Mouse (Mus musculus) hindbrain, postnatal 0 days (tissue): Measurements from ENCODE around the gene Itpr2. TPM values are rescaled to one million over a fixed set of nuclear protein-coding genes. Genes with fewer than 3 reads are reported as not detected.

Experiments
- ATAC-seq: fragments of 200-750 bp; cut with Nextera tagmentation; 2 replicates; pipeline ENCODE4 v1.8.0; 2017; ENCODE audit warnings: mild to moderate bottlenecking, moderate TSS enrichment, moderate library complexity
- DNase-seq: peaks from one replicate; pipeline ENCODE4 v3.0.0-alpha.2; 2015; ENCODE audit warnings: low spot score
- H3K27ac ChIP-seq: fragments of 300-500 bp; sonication (generic); 2 replicates; pipeline ENCODE4 v1.5.1; 2014; ENCODE audit warnings: mild to moderate bottlenecking
- H3K27me3 ChIP-seq: fragments of 300-500 bp; sonication (generic); 2 replicates; pipeline ENCODE4 v1.6.1; 2014; ENCODE audit warnings: low read length, mixed read lengths; ENCODE audit not compliant: insufficient read depth
- H3K36me3 ChIP-seq: fragments of 300-500 bp; sonication (generic); 2 replicates; pipeline ENCODE4 v1.6.1; 2014; ENCODE audit warnings: low read length, mixed read lengths; ENCODE audit not compliant: insufficient read depth
- H3K4me1 ChIP-seq: fragments of 300-500 bp; sonication (generic); 2 replicates; pipeline ENCODE4 v1.6.1; 2014; ENCODE audit warnings: antibody characterized with exemption, low read length, mixed read lengths; ENCODE audit not compliant: insufficient read depth
- H3K4me2 ChIP-seq: fragments of 300-500 bp; sonication (generic); 2 replicates; pipeline ENCODE4 v1.6.1; 2014; ENCODE audit warnings: low read depth, mild to moderate bottlenecking, low read length, moderate library complexity, mixed read lengths
- H3K4me3 ChIP-seq: fragments of 300-500 bp; sonication (generic); 2 replicates; pipeline ENCODE4 v1.5.1; 2014; ENCODE audit warnings: low read length
- H3K9ac ChIP-seq: fragments of 300-500 bp; sonication (generic); replicated peaks from 2 replicates; pipeline ENCODE4 v1.6.1; 2014; ENCODE audit warnings: mild to moderate bottlenecking, low read length, moderate library complexity, mixed read lengths
- H3K9me3 ChIP-seq: fragments of 300-500 bp; sonication (generic); 2 replicates; pipeline ENCODE4 v1.6.1; 2016; ENCODE audit warnings: low read length, mixed read lengths
- CTCF ChIP-seq: IDR thresholded peaks from 2 replicates; pipeline ENCODE4 v1.5.1; 2016; ENCODE audit warnings: antibody characterized with exemption, control low read depth, low read depth
- WGBS: fragments of 180-500 bp; shearing (Covaris S2); extraction: QIAGEN DNeasy Blood & Tissue Kit; methylation state at CpG from one replicate; pipeline ENCODE4 v1.1.7; 2014; 5-methylcytosine and 5-hydroxymethylcytosine counted together
- polyA plus RNA-seq: library from polyadenylated mRNA; unstranded; fragments of >200 nt; fragmentation: Nextera tagmentation; extraction: Ambion mirVana; gene quantifications from 2 replicates; pipeline ENCODE4 v1.2.1, GENCODE M21; 2015
- total RNA-seq: library from RNA; depleted of rRNA; stranded (reverse); fragments of >200 nt; gene quantifications from 2 replicates; pipeline ENCODE4 v1.2.3, GENCODE M21; 2014

The Itpr2 gene
- total and polyA plus RNA-seq, 2 experiments from 2014 or later = 15.3 to 15.7 TPM

GRCm38 (mm10) chr6:146439826-146440225 is 62.2 kb downstream of the Itpr2 start:
- DNase-seq (no peak), ATAC-seq (no peak)
- 50% methylated on average over 2 of the region's 2 CpGs for WGBS
- H3K9me3 ChIP-seq = no peaks in the 10 kb centered on the region
- H3K36me3 ChIP-seq = no peaks in the 10 kb centered on the region
- TF ChIP-seq CTCF = no peak
- no peak overlapping the region for H3K9ac ChIP-seq
- no peak overlapping the region for H3K4me2 ChIP-seq
- no peaks in the 10 kb centered on the region for H3K4me1 ChIP-seq
- no peak overlapping the region for H3K4me3 ChIP-seq
- H3K27ac ChIP-seq = no peak overlapping the region
- H3K27me3 ChIP-seq = no peaks in the 10 kb centered on the region

GRCm38 (mm10) chr6:146439071-146439818 is 62.8 kb downstream of the Itpr2 start:
- ATAC-seq (0 out of 2 replicates have a peak, but pooled peaks have one; percentile 32), DNase-seq (no peak)
- no peak for TF ChIP-seq CTCF
- no peak overlapping the region for H3K4me3 ChIP-seq
- H3K4me1 ChIP-seq = no peaks in the 10 kb centered on the region
- WGBS = 72% methylated on average over 10 of the region's 10 CpGs
- H3K9me3 ChIP-seq = no peaks in the 10 kb centered on the region
- H3K36me3 ChIP-seq = no peaks in the 10 kb centered on the region
- H3K27ac ChIP-seq = no peak overlapping the region; the same call in 1 of the 2 replicates
- H3K9ac ChIP-seq = no peak overlapping the region
- no peaks in the 10 kb centered on the region for H3K27me3 ChIP-seq
- no peak overlapping the region for H3K4me2 ChIP-seq

- Histone ChIP-seq H3K4me1 (no peaks in the 10 kb centered on the region), H3K9ac (no peak overlapping the region), H3K27me3 (no peaks in the 10 kb centered on the region), H3K4me3 (no peak overlapping the region), H3K27ac (no peak overlapping the region), H3K4me2 (no peak overlapping the region), H3K36me3 (no peaks in the 10 kb centered on the region), H3K9me3 (no peaks in the 10 kb centered on the region)
- ATAC-seq (no peak), DNase-seq (no peak)
- no peak for TF ChIP-seq CTCF
- 80% methylated on average over 7 of the region's 7 CpGs for WGBS
These were observed 64.0 kb downstream of the Itpr2 start for GRCm38 (mm10) chr6:146438057-146438456.

DNA sequence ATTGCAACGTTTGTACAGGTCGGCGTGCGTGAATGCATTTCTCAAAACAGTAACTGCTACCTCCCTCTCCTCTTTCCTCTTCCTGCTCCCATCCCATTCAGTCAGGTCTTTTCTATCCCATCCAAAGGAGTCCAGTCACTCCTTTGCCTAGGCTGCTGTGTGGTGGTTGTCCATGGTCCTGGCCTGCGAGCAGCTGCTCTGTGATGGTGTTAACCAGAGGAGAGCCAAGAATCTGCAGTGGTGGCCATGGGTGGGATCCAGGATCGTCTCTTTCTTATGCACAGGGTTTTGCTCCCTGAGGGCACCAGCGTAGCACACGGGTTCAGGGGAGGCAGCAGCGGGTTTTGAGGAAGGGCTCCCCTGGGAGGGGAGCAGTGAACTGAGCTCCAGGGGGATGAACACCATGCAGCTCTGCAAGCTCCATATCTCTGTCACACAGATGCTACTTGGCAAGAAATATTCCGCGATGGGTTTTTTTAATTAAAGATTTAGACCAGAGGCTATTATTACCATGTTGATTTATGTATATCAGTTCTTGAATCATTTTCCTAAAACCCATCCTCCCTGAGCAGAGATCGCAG is 65.0 kb downstream of the Itpr2 start:
- Histone ChIP-seq H3K4me3 (no peak overlapping the region), H3K36me3 (no peaks in the 10 kb centered on the region), H3K4me2 (no peak overlapping the region), H3K27me3 (no peaks in the 10 kb centered on the region), H3K4me1 (no peaks in the 10 kb centered on the region), H3K9me3 (no peaks in the 10 kb centered on the region), H3K9ac (no peak overlapping the region), H3K27ac (no peak overlapping the region)
- WGBS = 53% methylated on average over 12 of the region's 12 CpGs
- no peak for TF ChIP-seq CTCF
- no peak for DNase-seq
- peak; percentile 40; the same call in 1 of the 2 replicates for ATAC-seq

DNA sequence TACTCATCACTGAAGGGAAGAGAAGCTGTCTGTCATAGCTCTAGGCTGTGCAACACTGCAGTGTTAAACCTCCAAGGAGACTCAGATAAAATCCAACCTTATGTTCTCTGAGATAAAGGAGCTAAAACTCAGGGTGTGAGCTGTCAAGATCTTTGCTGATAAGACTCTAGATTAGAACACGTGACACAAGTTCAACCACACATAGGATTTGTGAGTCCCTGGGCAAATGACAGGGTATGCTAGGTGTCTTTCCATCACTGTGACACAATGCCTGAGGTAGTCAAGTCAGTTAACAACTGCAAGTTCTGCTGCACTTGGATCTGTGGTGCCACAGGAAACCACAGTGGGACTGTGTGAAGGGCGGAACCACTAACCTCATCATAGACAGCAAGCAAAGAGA is 67.8 kb downstream of the Itpr2 start:
- Histone ChIP-seq H3K9me3 (no peaks in the 10 kb centered on the region), H3K36me3 (no peaks in the 10 kb centered on the region), H3K4me1 (no peaks in the 10 kb centered on the region), H3K4me2 (no peak overlapping the region), H3K27me3 (no peaks in the 10 kb centered on the region), H3K4me3 (no peak overlapping the region), H3K9ac (no peak overlapping the region), H3K27ac (no peak overlapping the region)
- TF ChIP-seq CTCF = no peak
- 95% methylated on average over 2 of the region's 2 CpGs for WGBS
- ATAC-seq (no peak), DNase-seq (no peak)

DNA sequence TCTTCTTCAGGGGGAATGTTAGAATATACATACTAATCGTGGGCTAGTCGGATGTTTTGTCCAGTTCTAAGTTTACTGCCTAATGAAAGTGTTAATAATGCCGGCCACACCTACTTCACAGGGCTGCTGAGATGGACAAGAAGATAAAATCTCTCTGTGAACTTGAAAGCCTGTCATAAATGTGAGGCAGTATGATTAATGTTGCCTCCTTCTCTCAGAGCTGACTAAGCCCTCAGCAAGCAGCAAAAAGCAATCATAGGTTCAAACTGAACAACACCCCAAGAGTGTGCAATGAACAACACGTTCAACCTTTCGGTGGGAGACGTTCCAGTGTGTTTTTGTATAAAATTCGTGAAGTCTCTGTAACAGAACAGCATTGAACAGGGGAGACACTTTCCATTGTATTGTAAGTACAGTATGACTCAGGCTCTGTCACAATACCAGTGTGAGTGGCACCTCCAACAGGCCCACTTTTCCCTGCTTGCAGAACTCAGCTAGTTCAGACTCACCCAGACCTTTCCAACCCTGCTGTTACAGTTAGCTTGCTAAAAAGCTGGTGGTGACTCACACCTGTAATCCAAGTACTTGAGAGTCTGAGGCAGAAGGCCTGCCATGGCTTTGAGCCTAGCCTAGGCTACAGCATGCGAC is 69.7 kb downstream of the Itpr2 start:
- Histone ChIP-seq H3K9ac (no peak overlapping the region), H3K4me2 (no peak overlapping the region), H3K36me3 (no peaks in the 10 kb centered on the region), H3K9me3 (no peaks in the 10 kb centered on the region), H3K27me3 (no peaks in the 10 kb centered on the region), H3K4me1 (no peaks in the 10 kb centered on the region), H3K27ac (no peak overlapping the region), H3K4me3 (no peak overlapping the region)
- TF ChIP-seq CTCF = no peak
- ATAC-seq (no peak), DNase-seq (no peak)
- 79% methylated on average over 8 of the region's 8 CpGs for WGBS

DNA sequence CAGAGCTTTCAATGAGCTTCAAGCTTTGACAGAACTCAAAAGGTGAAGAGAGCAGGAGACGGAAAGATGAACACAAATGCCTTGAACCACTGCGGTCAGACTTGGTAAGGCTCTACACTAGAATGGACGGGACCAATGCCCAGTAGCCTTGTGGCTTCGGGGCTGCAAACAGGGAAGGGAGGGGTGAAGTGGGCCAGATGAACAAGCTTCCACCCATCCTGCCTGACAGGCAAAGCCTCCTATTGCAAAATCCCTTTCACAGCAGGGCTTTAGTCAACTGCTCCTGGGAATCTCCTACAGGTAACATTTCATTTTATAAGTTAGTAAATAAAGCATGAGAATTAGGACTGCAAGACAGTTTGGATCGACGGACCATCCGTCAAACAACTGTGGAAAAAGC is 70.2 kb downstream of the Itpr2 start:
- Histone ChIP-seq H3K36me3 (no peaks in the 10 kb centered on the region), H3K27me3 (no peaks in the 10 kb centered on the region), H3K4me2 (no peak overlapping the region), H3K9me3 (no peaks in the 10 kb centered on the region), H3K27ac (no peak overlapping the region), H3K9ac (no peak overlapping the region), H3K4me1 (no peaks in the 10 kb centered on the region), H3K4me3 (no peak overlapping the region)
- 82% methylated on average over 7 of the region's 7 CpGs for WGBS
- DNase-seq (no peak), ATAC-seq (no peak)
- TF ChIP-seq CTCF = no peak
